Mouse (Mus musculus) ES-E14 (cell line): ENCODE measurements around the gene Arid5b.

ENCODE experiments used
- CHD2 ChIP-seq: IDR thresholded peaks from 2 replicates; pipeline ENCODE4 v1.6.1; 2014; ENCODE audit warnings: mild to moderate bottlenecking, low read depth, low read length, inconsistent platforms
- HCFC1 ChIP-seq: IDR thresholded peaks from 2 replicates; pipeline ENCODE4 v1.6.1; 2012; ENCODE audit warnings: low read length, inconsistent platforms, borderline replicate concordance; ENCODE audit not compliant: insufficient read depth
- MAFK ChIP-seq: IDR thresholded peaks from 2 replicates; pipeline ENCODE4 v1.6.1; 2014; ENCODE audit warnings: mild to moderate bottlenecking, low read depth, low read length, inconsistent platforms; ENCODE audit not compliant: insufficient read depth
- ZC3H11A ChIP-seq: IDR thresholded peaks from 2 replicates; pipeline ENCODE4 v1.6.1; 2012; ENCODE audit warnings: low read depth, mild to moderate bottlenecking, inconsistent platforms, low read length, borderline replicate concordance
- ZNF384 ChIP-seq: IDR thresholded peaks from 2 replicates; pipeline ENCODE4 v1.6.1; 2012; ENCODE audit warnings: low read depth, low read length, inconsistent platforms

GRCm38 (mm10) chr10:68102566-68102965 is 176.0 kb downstream of the Arid5b start:
- TF ChIP-seq ZNF384 (no peak), HCFC1 (no peak), ZC3H11A (no peak), MAFK (no peak), CHD2 (no peak)
